Mouse (Mus musculus) 416B (cell line): ENCODE results near the gene Prickle3.
"Not testable (repeated sequence)": the region's sequence is repeated elsewhere in the genome, so short reads cannot be mapped to it uniquely, and the experiment has no call there.

Experiments
- DNase-seq: peaks from one replicate; pipeline ENCODE4 v3.0.0; 2011; ENCODE audit warnings: low read depth

Gene Prickle3

GRCm38 (mm10) chrX:7672739-7673138 is 15.7 kb downstream of the Prickle3 start:
- DNase-seq, result no peak

GRCm38 (mm10) chrX:7673578-7674281 is 16.7 kb downstream of the Prickle3 start:
- DNase-seq, result peak; percentile 93

GRCm38 (mm10) chrX:7674284-7675000 is 17.4 kb downstream of the Prickle3 start:
- peak; percentile 66 for DNase-seq

GRCm38 (mm10) chrX:7675001-7675380 is 17.9 kb downstream of the Prickle3 start:
- peak; percentile 63 for DNase-seq

GRCm38 (mm10) chrX:7678986-7679385 is 21.9 kb downstream of the Prickle3 start:
- DNase-seq, result peak; percentile 68

- peak; percentile 93 for DNase-seq
Observed at GRCm38 (mm10) chrX:7679405-7680056, 22.5 kb downstream of the Prickle3 start.

GRCm38 (mm10) chrX:7680057-7680412 is 23.0 kb downstream of the Prickle3 start:
- no peak for DNase-seq

- no peak for DNase-seq
Observed at GRCm38 (mm10) chrX:7680864-7681263, 23.8 kb downstream of the Prickle3 start, which contains the start of gene Magix. Gene Magix, minus strand, starts transcription at chrX:7681251.

GRCm38 (mm10) chrX:7688321-7688720 is 31.3 kb downstream of the Prickle3 start:
- no peak for DNase-seq

- DNase-seq, result no peak
Observed at GRCm38 (mm10) chrX:7690486-7690885, 33.4 kb downstream of the Prickle3 start.

- peak; percentile 68 for DNase-seq
Observed at GRCm38 (mm10) chrX:7692862-7693261, 35.8 kb downstream of the Prickle3 start.

- no peak for DNase-seq
Observed at GRCm38 (mm10) chrX:7696520-7696919, 39.5 kb downstream of the Prickle3 start.

GRCm38 (mm10) chrX:7696954-7697381 is 39.9 kb downstream of the Prickle3 start, which contains the start of gene Gpkow:
Gene Gpkow, plus strand, starts transcription at chrX:7697131.
- peak; percentile 94 for DNase-seq

- DNase-seq, result not testable (repeated sequence)
Observed at GRCm38 (mm10) chrX:7713764-7714134, 56.7 kb downstream of the Prickle3 start.

- peak; percentile 97 for DNase-seq
Observed at GRCm38 (mm10) chrX:7714135-7714899, 57.3 kb downstream of the Prickle3 start, which contains the start of gene Wdr45. Gene Wdr45, plus strand, starts transcription at chrX:7714333.

GRCm38 (mm10) chrX:7716058-7716457 is 59.0 kb downstream of the Prickle3 start:
- peak; percentile 56 for DNase-seq
